Mouse (Mus musculus) v-Abl transformed pro-B cells (cell line): ENCODE data around the gene Exoc7.

Experiments used
- in situ Hi-C, 2 experiments: fragments of 400-800 bp; cut with MboI; formaldehyde crosslinking; loops; one replicate each; pipeline ENCODE4 v1.15.1; 2025; ENCODE audit not compliant: unreplicated experiment in 2 of 2

The Exoc7 gene

DNA sequence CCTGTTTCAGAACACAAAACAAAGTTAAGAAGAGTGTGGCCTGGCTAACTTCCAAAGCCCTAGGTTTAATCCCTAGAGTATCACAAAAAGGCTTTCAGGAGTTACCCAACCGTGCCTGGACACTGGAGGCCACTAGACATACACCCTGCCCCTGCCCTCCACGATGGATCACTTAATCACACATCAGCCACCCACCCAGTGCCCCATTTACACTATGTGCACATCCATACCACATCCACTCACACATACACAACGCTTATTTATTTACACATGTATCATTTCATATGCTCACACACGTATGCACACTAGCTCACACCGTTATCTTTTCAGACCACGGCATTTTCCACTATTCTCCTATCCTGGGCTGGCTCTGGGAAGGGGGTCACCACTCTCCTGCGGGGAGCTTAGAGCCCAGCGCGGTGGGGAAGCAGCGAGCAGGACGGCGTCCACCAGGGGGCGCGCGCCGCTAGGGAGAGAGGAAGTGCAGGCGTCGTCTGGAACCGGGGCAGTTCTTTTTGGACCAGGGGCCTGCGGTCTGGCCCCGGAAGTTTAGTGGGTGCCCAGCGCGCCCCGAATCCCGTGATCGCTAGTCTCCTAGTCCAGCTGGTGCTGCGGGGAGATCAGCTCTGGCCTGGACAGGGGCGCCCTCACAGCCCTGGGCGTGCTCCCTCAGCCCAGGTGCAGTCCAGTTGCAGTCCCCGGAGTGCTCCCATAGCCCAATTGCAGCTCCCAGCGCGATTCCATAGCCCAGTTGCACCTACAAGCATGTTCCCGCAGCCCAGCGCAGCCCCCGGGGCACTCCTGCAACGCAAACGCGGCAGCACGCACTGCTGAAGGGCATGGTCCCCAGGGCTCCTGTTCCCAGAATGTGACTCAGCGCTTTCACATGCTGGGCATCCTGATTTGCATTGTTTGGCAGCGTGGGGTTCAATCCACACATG is 12.0 kb upstream of the Exoc7 start:
- in situ Hi-C loops: loop anchor here (5.0 kb wide), 3 partner anchors 43 to 128 kb away; no protein-coding TSS in a partner anchor

DNA sequence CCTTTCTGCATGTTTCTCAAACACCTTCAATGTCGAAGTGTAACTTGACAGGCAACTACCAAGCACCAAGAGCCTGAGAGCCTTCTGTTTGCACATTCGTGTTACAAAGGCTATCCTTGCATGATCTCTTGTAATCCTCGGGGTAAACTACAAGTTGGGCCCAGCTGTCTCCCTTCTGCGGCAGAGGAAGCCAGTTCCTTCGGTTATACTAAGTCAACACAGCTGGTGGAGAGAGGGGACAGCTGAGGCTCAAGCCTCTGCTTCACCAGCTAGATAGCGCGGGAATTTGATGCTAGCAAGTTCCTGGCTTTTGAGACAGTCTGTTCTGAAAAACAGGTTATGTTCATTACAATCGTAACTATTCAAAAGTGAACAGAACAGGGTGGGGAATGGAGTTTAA is 5.3 kb upstream of the Exoc7 start:
- in situ Hi-C loops: no loop called here

- in situ Hi-C loops: no loop called here
Measured at GRCm38 (mm10) chr11:116311169-116311568, 4.1 kb upstream of the Exoc7 start.

GRCm38 (mm10) chr11:116309601-116310000 is 2.6 kb upstream of the Exoc7 start:
- in situ Hi-C loops: loop anchor here in 1 of 2 experiments (10.0 kb wide), 1 partner anchor 175 kb away; the partner anchor contains the start of genes Mrpl38 and Trim65

DNA sequence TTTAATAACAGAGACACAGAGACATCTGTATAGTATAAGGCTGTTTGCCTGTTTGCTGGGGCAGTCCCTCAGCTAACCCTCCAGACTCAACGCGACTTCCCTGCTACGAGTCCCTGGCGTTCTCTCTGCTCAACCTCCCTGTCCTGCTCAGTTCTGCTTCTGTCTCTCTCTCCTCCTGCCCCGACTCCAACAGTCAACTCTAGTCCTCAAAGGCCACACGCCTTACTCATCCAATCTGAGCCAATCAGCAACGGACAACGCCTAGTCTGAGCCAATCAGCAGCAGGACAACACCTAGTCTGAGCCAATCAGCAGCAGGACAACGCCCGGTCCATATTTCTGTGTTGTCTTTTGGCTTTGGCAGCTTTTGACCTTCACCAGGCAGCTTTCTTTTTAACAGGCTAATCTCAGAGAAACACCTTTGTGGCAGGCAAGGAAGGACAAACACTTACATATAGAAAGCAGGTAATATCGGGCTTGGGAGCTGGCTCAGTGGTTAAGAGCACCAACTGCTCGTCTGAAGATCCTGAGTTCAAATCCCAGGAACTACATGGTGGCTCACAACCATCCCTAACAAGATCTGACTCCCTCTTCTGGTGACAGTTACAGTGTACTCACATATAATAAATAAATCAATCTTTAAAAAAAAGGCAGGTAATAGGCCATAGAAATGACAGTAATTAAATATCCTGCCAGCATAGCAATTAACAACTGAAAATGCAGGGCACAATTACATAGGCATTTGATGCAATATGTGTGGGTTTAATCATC is 914 bp upstream of the Exoc7 start:
- in situ Hi-C loops: loop anchor here in 1 of 2 experiments (10.0 kb wide), 1 partner anchor 173 kb away; the partner anchor contains the start of genes Mrpl38 and Trim65

- in situ Hi-C loops: loop anchor here in 1 of 2 experiments (10.0 kb wide), 1 partner anchor 172 kb away; the partner anchor contains the start of genes Mrpl38 and Trim65
Measured at GRCm38 (mm10) chr11:116306126-116306982, 679 bp downstream of the Exoc7 start.

DNA sequence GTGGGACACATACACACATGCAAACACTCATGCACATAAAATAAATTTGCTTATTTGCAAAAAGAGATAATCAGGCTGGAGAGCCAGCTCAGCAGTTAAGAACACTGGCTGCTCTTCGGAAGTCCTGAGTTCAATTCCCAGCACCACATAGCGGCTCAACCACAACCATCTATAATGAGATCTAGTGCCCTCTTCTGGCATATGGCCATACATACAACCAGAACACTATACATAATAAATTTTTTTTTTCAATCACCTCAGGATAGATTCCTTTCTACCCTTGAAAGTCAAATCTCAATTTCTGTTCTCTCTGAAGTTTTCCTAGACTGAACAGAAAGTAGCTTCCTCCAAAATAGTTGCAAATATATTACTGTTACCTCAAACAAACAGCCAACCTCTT is 1.6 kb downstream of the Exoc7 start:
- in situ Hi-C loops: loop anchor here in 1 of 2 experiments (10.0 kb wide), 1 partner anchor 171 kb away; the partner anchor contains the start of genes Mrpl38 and Trim65

GRCm38 (mm10) chr11:116298621-116299020 is 8.4 kb downstream of the Exoc7 start:
- in situ Hi-C loops: loop anchor here (5.0 kb wide), 1 partner anchor 76 kb away; no protein-coding TSS in a partner anchor

DNA sequence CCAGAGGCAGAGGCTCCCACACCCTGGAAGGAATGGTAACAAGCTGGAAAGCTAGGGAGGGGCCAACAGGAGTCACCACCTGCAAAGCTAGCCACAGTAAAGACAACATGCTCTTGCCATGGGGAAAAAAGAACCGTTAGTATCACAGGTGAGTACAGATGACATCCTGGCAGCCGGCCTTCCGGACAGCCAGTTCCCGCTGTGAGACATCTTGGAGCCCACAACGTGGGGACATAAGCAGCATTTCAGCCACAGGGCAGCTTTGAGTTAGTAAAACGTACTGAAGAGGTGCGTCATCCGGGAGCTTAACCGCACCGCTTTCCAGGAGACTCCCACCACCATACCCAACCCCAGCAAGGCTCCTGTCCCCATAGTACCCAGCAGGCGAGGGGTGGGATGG is 8.8 kb downstream of the Exoc7 start:
- in situ Hi-C loops: loop anchor here (5.0 kb wide), 1 partner anchor 76 kb away; no protein-coding TSS in a partner anchor

DNA sequence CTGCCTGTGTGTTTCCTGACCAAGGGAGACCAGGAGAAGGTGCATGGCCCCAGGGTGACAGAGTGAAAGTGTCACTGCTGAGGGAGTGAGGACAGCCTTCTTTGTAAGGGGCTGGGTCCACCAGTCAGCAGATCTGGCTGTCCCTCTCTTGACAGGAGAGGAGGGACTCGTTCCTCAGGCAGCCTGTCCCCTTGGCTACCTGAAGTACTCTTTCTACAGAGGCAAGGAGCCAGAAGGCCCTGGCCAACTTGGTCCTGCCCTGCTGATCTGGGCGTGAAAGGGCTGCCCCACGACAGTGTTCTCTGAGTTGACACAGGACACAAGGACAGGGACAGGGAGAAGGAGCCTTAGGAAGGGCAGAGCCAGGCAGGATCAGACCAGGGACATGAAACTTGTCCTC is 10.0 kb downstream of the Exoc7 start:
- in situ Hi-C loops: loop anchor here (5.0 kb wide), 1 partner anchor 75 kb away; no protein-coding TSS in a partner anchor

- in situ Hi-C loops: loop anchor here (5.0 kb wide), 1 partner anchor 74 kb away; no protein-coding TSS in a partner anchor
Measured at GRCm38 (mm10) chr11:116296191-116296734, 10.8 kb downstream of the Exoc7 start.

GRCm38 (mm10) chr11:116294319-116294718 is 12.7 kb downstream of the Exoc7 start:
- in situ Hi-C loops: no loop called here

DNA sequence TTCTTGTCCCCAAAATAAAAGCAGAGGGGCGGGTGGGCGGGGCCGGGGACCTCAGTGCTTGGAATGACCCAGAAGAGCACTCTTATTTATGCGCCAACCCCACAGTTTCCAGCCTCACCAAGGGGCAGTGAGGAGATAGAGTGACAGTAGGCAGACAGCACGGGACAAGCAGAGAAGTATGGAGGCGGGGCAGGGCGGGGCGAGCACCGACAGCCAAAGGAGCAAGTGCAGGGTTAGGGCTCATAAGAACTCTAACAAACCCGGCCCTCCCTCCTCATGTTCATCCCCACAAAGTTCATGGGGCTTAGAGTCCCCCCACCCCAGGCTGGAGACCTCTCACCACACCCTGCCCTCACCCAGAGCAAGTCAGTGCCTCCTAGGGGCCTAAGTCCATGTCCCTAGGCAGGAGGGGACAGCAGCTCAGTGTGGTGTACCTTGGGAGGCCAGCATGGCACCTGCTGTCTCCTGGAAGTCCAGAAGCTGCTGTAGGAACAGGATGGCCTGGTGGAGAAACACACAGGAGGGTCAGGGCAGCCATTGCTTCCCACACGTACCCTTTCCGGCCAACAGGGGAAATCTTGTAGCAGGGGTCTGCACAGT is 13.4 kb downstream of the Exoc7 start:
- in situ Hi-C loops: no loop called here

DNA sequence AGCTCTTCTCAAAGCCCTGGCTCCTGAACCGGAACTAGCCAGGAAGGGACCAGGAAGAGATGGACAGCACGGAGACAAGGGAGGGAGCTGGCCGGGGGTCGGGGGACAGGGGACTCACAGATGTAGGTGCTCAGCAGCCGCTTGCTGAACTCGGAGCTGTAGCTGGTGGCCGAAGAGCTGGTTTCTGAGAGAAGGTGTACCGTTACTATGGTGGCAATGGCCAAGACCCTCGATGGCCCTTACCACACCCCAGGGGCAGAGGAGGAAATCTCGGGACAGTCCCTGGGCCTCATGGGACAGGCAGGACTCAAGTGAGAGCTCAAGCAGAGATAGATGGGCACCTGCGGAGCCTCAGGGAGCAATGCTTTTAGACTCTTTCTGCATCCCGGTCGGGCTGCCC is 14.6 kb downstream of the Exoc7 start:
- in situ Hi-C loops: no loop called here

GRCm38 (mm10) chr11:116290556-116290955 is 16.5 kb downstream of the Exoc7 start:
- in situ Hi-C loops: no loop called here

GRCm38 (mm10) chr11:116287351-116287750 is 19.7 kb downstream of the Exoc7 start:
- in situ Hi-C loops: loop anchor here in 1 of 2 experiments (5.0 kb wide), 1 partner anchor 35 kb away; no protein-coding TSS in a partner anchor

- in situ Hi-C loops: loop anchor here in 1 of 2 experiments (5.0 kb wide), 1 partner anchor 33 kb away; no protein-coding TSS in a partner anchor
Measured at GRCm38 (mm10) chr11:116285770-116286191, 21.3 kb downstream of the Exoc7 start.

GRCm38 (mm10) chr11:116283982-116284381 is 23.1 kb downstream of the Exoc7 start:
- in situ Hi-C loops: no loop called here
